Mouse (Mus musculus) lung, postnatal 0 days (tissue): ENCODE data around the gene Ablim1.

Experiments used
- CTCF ChIP-seq: IDR thresholded peaks from 2 replicates; pipeline ENCODE4 v1.5.1; 2016; ENCODE audit warnings: antibody characterized with exemption, mild to moderate bottlenecking
- EP300 ChIP-seq: IDR thresholded peaks from 2 replicates; pipeline ENCODE4 v1.6.1; 2016; ENCODE audit warnings: antibody characterized with exemption, mild to moderate bottlenecking, control low read depth

DNA sequence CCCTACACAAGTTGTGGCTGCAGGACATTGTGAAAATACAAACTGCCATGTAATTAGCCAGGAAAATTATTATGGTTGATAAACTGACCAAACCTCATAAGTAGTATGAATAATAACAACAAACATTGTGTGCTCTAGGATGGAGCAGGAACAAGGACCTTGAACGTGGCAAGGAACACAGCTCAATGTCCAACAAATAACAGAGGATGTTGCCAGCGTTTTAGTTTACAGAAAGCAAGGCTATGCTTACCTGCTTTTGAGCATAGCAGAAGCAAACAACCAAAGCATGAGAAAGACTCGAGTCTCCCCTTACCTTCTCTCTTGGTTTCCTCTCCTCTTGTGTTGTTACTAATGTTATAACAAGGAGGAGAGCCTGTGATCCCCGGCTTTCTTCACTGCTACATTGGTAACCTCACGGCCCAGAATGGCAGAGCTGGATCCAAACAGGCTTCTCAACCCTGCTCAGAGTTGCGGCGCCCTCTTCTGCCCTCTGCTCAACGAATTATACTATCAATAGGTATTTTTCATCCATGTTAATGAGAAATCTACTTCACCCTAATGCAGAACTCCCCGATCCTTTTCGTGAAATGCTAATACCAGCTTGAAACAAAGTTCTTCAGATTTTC is 45.1 kb upstream of the Ablim1 start:
- TF ChIP-seq CTCF, result no peak
- TF ChIP-seq EP300, result no peak
